Comparison of ENCODE assay signal across 27 mouse cellular contexts in the genomic region with DNA sequence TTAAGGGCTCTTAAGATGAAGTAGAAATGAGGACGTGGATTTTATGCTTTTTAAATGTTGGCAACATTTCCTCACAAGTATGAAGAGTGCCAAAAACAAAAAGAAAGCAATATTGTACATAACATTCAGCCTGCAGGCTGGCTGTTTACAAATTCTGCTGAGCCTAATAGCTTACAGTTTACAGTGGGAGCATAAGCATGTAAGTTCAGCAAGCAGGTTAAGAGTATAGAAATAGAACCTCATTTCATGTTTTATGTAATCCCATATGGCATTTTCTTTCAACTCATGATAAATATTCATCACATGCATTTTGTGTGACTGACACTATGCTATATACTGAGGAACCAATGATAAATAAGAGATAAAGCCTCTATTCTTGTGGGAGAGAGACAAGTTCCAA.
"Had no signal": no experiment of that assay in that cellular context is flagged by ENCODE, and none has a peak within 500 bp of the region (broad histone marks: within the 10 kb centered on the region; RNA-seq: fewer than 3 reads in every experiment).

No protein-coding gene starts in this region.

- ATAC-seq: hindbrain, embryonic 16.5 days; inflammation-experienced regulatory T-cells, adult 6 months; intestine, embryonic 15.5 days; intestine, postnatal 0 days; liver, embryonic 12.5 days had no signal

- DNase-seq: gastrocnemius, adult 2 months; gastrocnemius, postnatal 10 days; gastrocnemius, postnatal 25 days; heart, adult 18-20 months; heart, postnatal 10 days; heart, postnatal 4 days; kidney, adult 18-20 months; kidney, adult 8-10 months; kidney, postnatal 10 days; kidney, postnatal 25 days; kidney, postnatal 4 days; left cerebral cortex, postnatal 4 days had no signal

- H3K27me3 ChIP-seq: heart, embryonic 12.5 days; hindbrain, embryonic 12.5 days; intestine, embryonic 15.5 days; limb, embryonic 13.5 days; limb, embryonic 15.5 days; liver, embryonic 12.5 days had no signal

- H3K27ac ChIP-seq: gastrocnemius, adult 2 months; heart, embryonic 10.5 days; hindbrain, embryonic 10.5 days; hindbrain, embryonic 12.5 days; hindbrain, embryonic 14.5 days; intestine, embryonic 15.5 days; layer of hippocampus, adult 2 months; left cerebral cortex, adult 2 months; limb, embryonic 13.5 days; limb, embryonic 15.5 days; liver, embryonic 12.5 days; liver, embryonic 14.5 days had no signal

- H3K36me3 ChIP-seq: heart, embryonic 10.5 days; heart, embryonic 12.5 days; hindbrain, embryonic 10.5 days; hindbrain, embryonic 12.5 days; intestine, embryonic 15.5 days; limb, embryonic 13.5 days; limb, embryonic 15.5 days; liver, embryonic 12.5 days had no signal

- H3K9me3 ChIP-seq: heart, embryonic 10.5 days; heart, embryonic 12.5 days; hindbrain, embryonic 10.5 days; hindbrain, embryonic 12.5 days; intestine, embryonic 15.5 days; limb, embryonic 13.5 days; limb, embryonic 15.5 days; liver, embryonic 12.5 days had no signal

- H3K4me2 ChIP-seq: heart, embryonic 12.5 days; hindbrain, embryonic 12.5 days; hindbrain, embryonic 14.5 days; intestine, embryonic 15.5 days; limb, embryonic 13.5 days; limb, embryonic 15.5 days; liver, embryonic 12.5 days had no signal

- H3K4me1 ChIP-seq: heart, embryonic 10.5 days; heart, embryonic 12.5 days; hindbrain, embryonic 10.5 days; hindbrain, embryonic 12.5 days; intestine, embryonic 15.5 days; limb, embryonic 13.5 days; limb, embryonic 15.5 days; liver, embryonic 12.5 days had no signal

- H3K4me3 ChIP-seq: gastrocnemius, adult 2 months; heart, embryonic 10.5 days; heart, embryonic 12.5 days; hindbrain, embryonic 10.5 days; hindbrain, embryonic 12.5 days; intestine, embryonic 15.5 days; layer of hippocampus, adult 2 months; left cerebral cortex, adult 2 months; limb, embryonic 13.5 days; limb, embryonic 15.5 days; liver, embryonic 12.5 days had no signal

- H3K9ac ChIP-seq: heart, embryonic 12.5 days; hindbrain, embryonic 12.5 days; hindbrain, embryonic 14.5 days; intestine, embryonic 15.5 days; limb, embryonic 13.5 days; limb, embryonic 15.5 days; liver, embryonic 12.5 days; liver, embryonic 14.5 days had no signal
